Mouse (Mus musculus) urinary bladder, adult 2 months (tissue): ENCODE results near the gene Tle3. TPM values are rescaled to one million over a fixed set of nuclear protein-coding genes. Genes with fewer than 3 reads are reported as not detected.

Experiments used
- DNase-seq: peaks from one replicate; pipeline ENCODE4 v3.0.0; 2022; ENCODE audit warnings: low spot score
- polyA plus RNA-seq: library from polyadenylated mRNA; depleted of rRNA; stranded (reverse); fragments of >200 nt; gene quantifications from 2 replicates; pipeline ENCODE4 v1.2.3, GENCODE M21; 2012

Tle3 gene
- polyA plus RNA-seq, 1 experiment, result 39.4 TPM

DNA sequence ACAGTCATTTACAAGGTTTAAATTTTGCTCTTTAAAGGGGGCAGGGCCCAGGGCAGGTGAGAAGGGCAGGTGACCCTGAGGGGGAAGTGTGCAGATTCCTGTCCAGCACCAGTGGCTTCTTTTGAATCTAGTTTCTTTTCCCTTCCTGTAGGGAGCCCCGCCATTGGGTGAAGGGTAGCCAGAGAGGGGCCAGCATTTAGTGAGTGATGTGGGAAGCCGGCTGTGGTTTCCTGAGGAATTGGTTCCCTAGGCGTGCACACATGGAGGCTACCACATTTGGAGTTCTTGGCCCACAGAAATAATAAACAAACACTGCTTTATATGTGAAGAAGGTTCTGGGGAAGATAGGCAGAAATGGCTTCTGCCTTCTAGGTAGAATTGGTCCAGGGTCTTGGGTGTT, 4.5 kb downstream of the Tle3 start:
- DNase-seq, result no peak

- DNase-seq, result no peak
Observed at GRCm38 (mm10) chr9:61377706-61378479, 5.7 kb downstream of the Tle3 start.

- DNase-seq, result no peak
Observed at GRCm38 (mm10) chr9:61378516-61378915, 6.3 kb downstream of the Tle3 start.

DNA sequence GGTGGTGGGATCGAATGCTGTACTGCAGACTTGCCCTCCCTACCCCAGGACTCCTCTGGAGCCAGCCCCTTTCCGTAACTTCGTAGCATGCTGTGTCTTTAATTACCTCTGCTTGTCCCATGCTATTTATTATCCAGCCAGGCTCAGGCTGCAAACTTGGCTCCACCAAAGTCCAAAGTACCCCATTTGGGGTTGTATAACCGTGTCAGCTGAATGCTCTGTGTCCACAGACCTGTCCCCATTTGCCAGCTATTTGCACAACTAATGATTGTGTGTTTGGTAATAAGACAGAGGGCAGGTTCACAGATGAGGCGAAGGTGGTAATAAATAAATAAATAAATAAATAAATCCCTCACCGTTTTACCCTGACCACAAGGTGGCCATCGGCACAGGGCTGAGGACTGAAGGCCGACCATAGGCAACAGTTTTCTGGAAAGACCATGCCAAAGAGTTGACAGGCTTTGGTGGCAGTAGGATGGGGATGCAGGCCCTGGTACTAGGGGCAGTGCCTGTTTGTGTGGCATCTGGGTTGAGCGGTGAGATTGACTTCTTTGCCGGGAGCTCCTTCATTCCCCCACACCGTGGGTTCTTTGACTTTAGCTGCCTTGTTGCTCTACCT, 7.0 kb downstream of the Tle3 start:
- DNase-seq, result no peak

DNA sequence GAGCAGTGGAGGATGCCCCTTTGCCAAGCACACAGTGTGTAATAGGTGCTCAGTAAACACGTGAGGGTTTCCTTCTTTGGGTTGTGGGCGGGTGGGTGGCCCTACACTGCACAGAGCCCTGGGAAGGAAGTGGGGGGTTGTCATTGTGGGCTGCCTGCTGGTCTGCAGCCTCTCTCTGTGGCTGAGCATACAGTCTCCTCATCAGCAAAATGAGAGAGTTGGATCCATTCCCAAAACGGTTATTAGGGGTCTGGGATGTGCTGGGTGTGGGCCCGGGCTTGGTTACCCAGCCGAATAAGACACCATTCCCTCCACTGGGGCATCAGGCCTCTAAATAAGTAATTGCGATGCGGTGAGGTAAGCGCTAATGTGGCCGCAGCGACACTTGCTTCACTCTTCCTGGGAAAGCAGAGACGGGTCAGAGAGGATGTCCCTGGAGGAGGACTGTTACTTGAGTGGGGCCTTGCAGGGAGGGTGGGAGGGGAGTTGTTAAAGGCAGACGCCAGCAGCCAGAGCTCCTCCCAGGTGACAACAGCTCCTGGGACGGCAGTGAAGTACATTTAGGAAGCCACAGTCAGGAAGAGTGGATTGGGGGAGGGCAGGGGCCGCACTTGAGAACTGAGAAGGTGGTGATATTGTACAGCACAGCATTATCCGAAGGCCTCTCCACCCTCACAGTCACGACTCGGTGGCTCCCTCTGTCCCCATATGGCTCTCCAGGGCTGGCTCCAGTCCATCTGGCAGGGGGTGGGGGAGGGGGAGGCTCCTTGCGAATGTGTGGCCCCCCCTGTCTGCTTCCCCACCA, 8.3 kb downstream of the Tle3 start:
- DNase-seq, result no peak

GRCm38 (mm10) chr9:61381063-61381408, 8.9 kb downstream of the Tle3 start:
- no peak for DNase-seq

- no peak for DNase-seq
Observed at GRCm38 (mm10) chr9:61381445-61381844, 9.3 kb downstream of the Tle3 start.

GRCm38 (mm10) chr9:61382595-61383186, 10.5 kb downstream of the Tle3 start:
- DNase-seq, result no peak

- no peak for DNase-seq
Observed at GRCm38 (mm10) chr9:61384101-61384500, 11.9 kb downstream of the Tle3 start.

GRCm38 (mm10) chr9:61384646-61385443, 12.7 kb downstream of the Tle3 start:
- DNase-seq, result no peak

DNA sequence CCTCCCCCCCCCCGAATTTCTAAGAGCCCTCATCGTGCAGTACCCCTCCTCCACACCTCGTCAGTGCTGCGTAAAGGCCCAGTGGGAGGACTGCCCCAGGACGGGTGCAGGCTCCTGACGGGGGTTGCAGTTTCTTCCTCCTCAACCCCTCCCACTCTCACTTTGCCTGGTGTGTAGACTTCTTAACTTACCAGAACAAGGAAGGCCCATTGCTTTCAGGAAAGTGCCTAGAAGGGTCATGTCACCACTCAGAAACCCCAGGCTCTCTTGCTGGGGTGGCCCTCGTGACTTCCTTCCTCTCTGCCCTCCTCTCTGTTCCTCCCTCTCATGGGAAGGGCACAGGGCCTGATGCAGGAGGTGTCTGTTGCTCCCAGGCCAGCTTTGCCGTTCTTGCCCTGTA, 13.6 kb downstream of the Tle3 start:
- no peak for DNase-seq

DNA sequence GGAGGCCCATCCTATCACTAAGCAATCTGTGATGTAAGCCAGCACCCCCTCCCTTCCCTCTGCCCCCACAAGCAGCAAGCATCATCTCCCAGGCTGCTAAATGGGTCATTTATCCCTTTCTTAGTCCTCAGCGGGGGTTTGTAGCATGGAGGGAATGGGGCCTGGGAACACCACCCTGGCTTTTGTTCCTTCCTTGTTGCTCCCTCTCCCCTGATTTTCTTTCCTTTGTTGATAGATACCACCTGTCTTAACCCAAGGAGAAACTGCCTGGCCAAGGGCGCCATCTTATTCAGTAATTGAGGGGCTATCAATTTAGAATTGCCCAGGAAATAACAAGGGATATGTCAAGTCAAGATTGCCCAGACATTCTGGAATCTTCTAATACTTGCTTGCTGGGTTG, 14.1 kb downstream of the Tle3 start:
- no peak for DNase-seq

DNA sequence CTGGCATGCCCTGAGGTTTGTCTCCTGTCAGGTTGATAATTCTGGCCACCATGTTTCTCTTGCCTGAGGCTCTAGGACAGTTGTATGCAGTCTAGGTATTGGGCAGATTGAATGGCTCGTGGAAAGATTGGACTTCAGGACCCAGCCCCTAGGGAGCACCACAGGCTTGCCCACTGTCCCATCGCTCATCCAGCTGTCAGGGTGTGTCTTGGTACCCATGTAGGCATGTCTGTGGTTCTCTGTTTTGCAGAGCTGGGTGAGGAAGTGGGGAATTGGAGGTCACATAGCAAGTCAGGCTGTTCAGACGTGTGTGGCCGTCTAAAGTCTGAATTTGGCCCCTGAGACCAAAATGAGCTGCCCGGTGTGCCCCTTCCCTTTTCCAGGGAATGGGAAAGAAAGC, 15.6 kb downstream of the Tle3 start:
- DNase-seq, result no peak

DNA sequence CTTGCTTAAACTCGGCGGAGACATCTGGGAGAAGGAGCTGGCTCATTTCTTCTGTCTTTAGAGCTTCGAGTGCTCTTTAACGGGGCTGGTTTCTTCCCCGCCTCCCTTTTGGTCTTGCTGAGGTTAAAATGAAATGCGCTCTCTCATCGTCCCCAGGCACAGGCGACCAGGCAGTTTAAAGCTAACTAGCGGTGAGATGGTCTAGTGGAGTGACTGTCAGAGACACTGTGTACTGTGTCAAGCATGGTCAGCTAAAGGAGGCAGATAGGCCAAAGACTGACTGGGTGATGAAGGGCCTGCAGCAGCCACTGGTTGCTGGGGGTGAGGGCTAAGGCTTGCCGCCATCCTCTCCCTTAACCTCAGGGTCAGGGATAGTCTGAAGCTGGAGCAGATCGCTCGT, 16.0 kb downstream of the Tle3 start:
- DNase-seq, result no peak

DNA sequence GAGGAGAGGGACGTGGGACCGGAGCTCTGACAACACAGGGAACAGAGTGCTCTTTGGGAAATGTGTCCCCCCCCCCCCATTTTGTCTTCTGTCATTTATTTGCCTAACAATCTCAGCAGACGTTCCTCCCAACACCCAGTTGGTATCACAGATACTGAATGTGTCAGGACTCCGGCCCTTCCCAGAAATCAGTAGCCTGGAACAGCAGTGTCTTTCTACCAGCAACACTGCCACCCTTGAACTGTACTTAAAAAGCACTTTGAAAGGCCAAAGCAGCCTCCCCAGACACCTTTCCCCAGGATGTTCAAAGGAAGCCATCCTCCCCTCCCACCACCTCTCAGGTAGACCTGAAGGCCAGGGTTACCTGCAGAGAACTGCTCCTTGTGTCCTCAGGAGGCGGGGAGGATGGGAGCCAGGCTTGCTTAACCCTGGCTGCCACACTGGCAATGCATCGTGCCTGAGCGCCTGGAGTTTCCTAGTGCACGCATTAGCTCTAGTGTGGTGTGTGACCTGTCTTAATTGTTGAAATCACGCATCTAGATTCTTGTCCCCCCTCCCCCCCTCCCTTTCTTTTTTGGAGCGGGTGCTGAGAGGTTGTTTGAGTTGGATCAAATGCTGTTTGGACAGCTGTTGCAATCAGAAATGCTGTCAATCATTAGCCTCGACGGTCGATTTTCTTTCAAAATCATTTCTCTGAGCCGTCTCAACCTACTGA, 16.7 kb downstream of the Tle3 start:
- no peak for DNase-seq

GRCm38 (mm10) chr9:61389404-61389701, 17.2 kb downstream of the Tle3 start:
- no peak for DNase-seq

DNA sequence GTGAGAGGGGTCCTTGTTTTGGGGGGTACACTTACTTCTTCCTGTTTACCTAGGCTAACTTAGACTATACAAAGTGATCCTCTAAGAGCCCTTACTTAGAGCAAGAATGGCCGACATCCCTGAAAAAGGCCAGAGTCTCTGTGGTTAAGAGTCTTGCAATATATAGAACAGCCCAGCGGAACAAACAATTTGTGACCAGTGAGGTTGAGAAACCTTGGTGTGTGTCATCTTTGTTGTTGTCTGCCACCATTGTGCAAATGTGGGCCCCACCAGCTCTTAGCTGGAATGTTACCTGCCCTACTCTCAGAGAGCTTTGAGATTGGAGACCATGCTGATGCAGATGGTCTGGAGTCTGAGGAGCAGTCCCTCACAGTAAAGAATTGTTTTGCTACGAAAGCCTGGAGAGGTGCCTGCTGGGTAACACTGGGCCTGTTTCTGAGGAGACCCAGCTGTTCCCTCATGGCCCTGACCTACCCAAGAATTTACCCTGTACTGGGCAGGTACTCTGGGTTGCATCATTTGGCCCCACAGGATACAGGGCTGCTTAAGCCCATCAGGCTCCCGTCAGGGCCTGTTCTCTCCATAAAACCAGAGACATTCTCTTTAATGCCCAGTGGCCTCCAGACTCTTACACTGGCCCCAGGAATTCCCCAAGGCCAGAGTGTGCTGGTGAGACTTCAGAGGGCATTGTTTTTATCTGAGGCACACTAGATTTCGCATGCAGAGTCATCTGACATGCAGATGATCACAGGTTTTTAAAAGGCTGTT, 19.6 kb downstream of the Tle3 start:
- DNase-seq, result no peak

DNA sequence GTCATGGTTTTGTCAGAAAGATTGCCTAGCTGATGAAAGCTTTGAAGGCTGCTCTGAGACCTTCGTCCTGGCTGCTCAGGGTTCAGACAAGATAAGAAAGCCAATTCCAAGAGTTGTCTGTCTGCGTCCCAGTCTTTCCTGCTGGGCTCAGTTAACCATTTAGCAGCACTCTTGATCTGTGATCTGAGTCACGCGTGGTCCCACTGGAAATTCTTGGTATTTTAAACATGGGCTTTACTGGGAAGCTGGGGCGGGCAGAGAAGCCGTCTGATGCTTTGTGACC, 20.1 kb downstream of the Tle3 start:
- DNase-seq, result no peak

GRCm38 (mm10) chr9:61393161-61393560, 21.0 kb downstream of the Tle3 start:
- DNase-seq, result no peak

DNA sequence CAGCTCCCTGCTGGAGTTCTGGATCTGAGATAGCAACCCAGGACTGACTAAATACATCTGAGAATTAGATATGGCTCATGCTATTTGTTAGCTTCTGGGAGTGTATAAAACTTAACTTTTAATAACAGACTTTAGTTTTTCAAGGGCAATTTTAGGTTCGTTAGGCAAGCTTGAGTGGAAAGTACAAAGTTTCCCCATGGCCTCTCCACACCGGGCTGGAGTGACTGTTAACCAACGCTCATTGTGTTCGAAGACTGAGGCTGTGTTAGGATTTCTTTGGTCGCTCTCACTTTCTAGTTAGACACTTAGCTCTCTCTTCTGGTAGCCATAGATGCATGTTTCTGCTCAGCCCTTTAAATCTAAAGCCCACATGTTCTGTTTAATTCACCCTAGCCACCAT, 21.7 kb downstream of the Tle3 start:
- no peak for DNase-seq

GRCm38 (mm10) chr9:61395071-61395470, 22.9 kb downstream of the Tle3 start:
- DNase-seq, result no peak
